8 mouse cellular contexts compared by ENCODE assay signal in genomic region chr6:90462181-90462706, GRCm38 (mm10). TPM values are rescaled to one million over a fixed set of nuclear protein-coding genes. Genes with fewer than 3 reads are reported as not detected.
DNase-seq lines count a peak whose midpoint lies in the region; ATAC-seq and TF ChIP-seq lines count a peak whose summit lies in the region.

Gene Klf15, plus strand, starts transcription at chr6:90462576.

- peak within 1 kb of the TSS; percentile 84 for H3K9ac ChIP-seq in hindbrain, embryonic 13.5 days
- H3K9ac ChIP-seq in lung, embryonic 15.5 days, result peak within 1 kb of the TSS; percentile 52

- H3K9me3 ChIP-seq in hindbrain, embryonic 13.5 days, result no peaks in the 10 kb centered on the region
- H3K9me3 ChIP-seq in lung, embryonic 15.5 days, result no peaks in the 10 kb centered on the region

- H3K4me1 ChIP-seq in hindbrain, embryonic 13.5 days (replicated peaks), result peaks cover 21% of the 10 kb centered on the region
- peaks cover 19% of the 10 kb centered on the region for H3K4me1 ChIP-seq in lung, embryonic 15.5 days

- H3K27me3 ChIP-seq in hindbrain, embryonic 13.5 days, result peaks cover 54% of the 10 kb centered on the region
- peaks cover 26% of the 10 kb centered on the region for H3K27me3 ChIP-seq in lung, embryonic 15.5 days

- intact Hi-C loops in gastrocnemius, adult 2 months (cut with DNase I), result loop anchor here (5.0 kb wide), 1 partner anchor 140 kb away; the partner anchor contains the start of gene Slc41a3

- H3K4me3 ChIP-seq in gastrocnemius, adult 2 months, result peak within 1 kb of the TSS; percentile 99
- H3K4me3 ChIP-seq in hindbrain, embryonic 13.5 days, result peak within 1 kb of the TSS; percentile 71
- H3K4me3 ChIP-seq in lung, embryonic 15.5 days, result peak within 1 kb of the TSS; percentile 56

- TF ChIP-seq CTCF in gastrocnemius, adult 2 months (IDR thresholded peaks at IDR 0.05), result no peak

- H3K4me2 ChIP-seq in hindbrain, embryonic 13.5 days, result peak within 1 kb of the TSS; percentile 100
- peak within 1 kb of the TSS; percentile 93 for H3K4me2 ChIP-seq in lung, embryonic 15.5 days

- peak; percentile 71 for DNase-seq in adrenal gland, adult 8-10 months
- DNase-seq in gastrocnemius, adult 2 months, result peak; percentile 95
- peak; percentile 72 to 82 for DNase-seq in layer of hippocampus, postnatal 14 days (ENCODE audit: low spot score in 2 of 2)
- DNase-seq in retina, postnatal 1 day, result peak; percentile 88

- ATAC-seq in common myeloid progenitor, adult 5-6 weeks (replicated peaks; ENCODE audit: low read depth, poor library complexity, severe bottlenecking), result peak; percentile 39; the same call in 1 of the 2 replicates
- ATAC-seq in hindbrain, embryonic 13.5 days (ENCODE audit: low FRiP score), result peak; percentile 69
- peak; percentile 69 for ATAC-seq in lung, embryonic 15.5 days (ENCODE audit: borderline replicate concordance, extremely low read depth, low FRiP score, low TSS enrichment)
- ATAC-seq in megakaryocyte-erythroid progenitor cell, adult 5-6 weeks (replicated peaks; ENCODE audit: low FRiP score, low TSS enrichment, poor library complexity, severe bottlenecking), result no peak

- under 1% methylated on average over 70 of the region's 70 CpGs for WGBS in hindbrain, embryonic 13.5 days
- WGBS in lung, embryonic 15.5 days, result under 1% methylated on average over 70 of the region's 70 CpGs

- peak within 1 kb of the TSS; percentile 100 for H3K27ac ChIP-seq in gastrocnemius, adult 2 months
- H3K27ac ChIP-seq in hindbrain, embryonic 13.5 days, result peak within 1 kb of the TSS; percentile 55
- H3K27ac ChIP-seq in lung, embryonic 15.5 days, result peak within 1 kb of the TSS; percentile 11

- H3K36me3 ChIP-seq in hindbrain, embryonic 13.5 days, result no peaks in the 10 kb centered on the region; the same call in 1 of the 2 replicates
- no peaks in the 10 kb centered on the region for H3K36me3 ChIP-seq in lung, embryonic 15.5 days

RNA-seq across cellular contexts. Expression of gene Klf15, which starts in this region (rescaled TPM):
- total RNA-seq in adrenal gland, adult 8-10 months (2022), result 10 to 100 TPM; 18.3 to 30.6 (median 27.6) TPM
- not detected in 2 replicates for total RNA-seq in common myeloid progenitor, adult 5-6 weeks (2017)
- 10 to 100 TPM; 54.4 to 64.4 TPM for total RNA-seq in gastrocnemius, adult 2 months (2021)
- polyA plus RNA-seq in hindbrain, embryonic 13.5 days (2015; fragmentation: Nextera tagmentation; extraction: Ambion mirVana), result 10.2 and 10.5 TPM in 2 replicates
- 10 to 100 TPM; 25.5 to 28.5 TPM for total RNA-seq in layer of hippocampus, postnatal 14 days (2021)
- 10.9 and 13.5 TPM in 2 replicates for polyA plus RNA-seq in lung, embryonic 15.5 days (2015; fragmentation: Nextera tagmentation; extraction: Ambion mirVana)
- total RNA-seq in megakaryocyte-erythroid progenitor cell, adult 5-6 weeks (2014; fragmentation: Nextera tagmentation), result not detected in 2 replicates
- total RNA-seq in megakaryocyte-erythroid progenitor cell, adult 5-6 weeks (2017), result not detected in 2 replicates

Comparison
In these comparisons a context has a peak if more than half of its experiments do, and no peak if none do; other contexts are left out.
1. RNA of gene Klf15 (total RNA-seq): 54.4 to 64.4 TPM in gastrocnemius, adult 2 months, 18.3 to 30.6 TPM in adrenal gland, adult 8-10 months and 25.5 to 28.5 TPM in layer of hippocampus, postnatal 14 days; not detected in common myeloid progenitor, adult 5-6 weeks and not detected in megakaryocyte-erythroid progenitor cell, adult 5-6 weeks; every median in the first group is over 10 times any median in the second.
2. Peak in ATAC-seq in common myeloid progenitor, adult 5-6 weeks; RNA of the gene not detected or under 1 TPM.
3. H3K27ac ChIP-seq: peak in every context shown above with its lines; median percentile 100 in gastrocnemius, adult 2 months; 55 in hindbrain, embryonic 13.5 days; 11 in lung, embryonic 15.5 days.
4. Peak in every context shown above with its lines, with median percentiles within 50 percentile points of each other: DNase-seq and H3K4me3 ChIP-seq.